Mouse (Mus musculus): Measurements from ENCODE around the gene Iffo1. TPM values are rescaled to one million over a fixed set of nuclear protein-coding genes. Genes with fewer than 3 reads are reported as not detected.

Gene Iffo1
- polyA plus RNA-seq, 1 experiment from 2014 or later: 8.3 TPM

DNA sequence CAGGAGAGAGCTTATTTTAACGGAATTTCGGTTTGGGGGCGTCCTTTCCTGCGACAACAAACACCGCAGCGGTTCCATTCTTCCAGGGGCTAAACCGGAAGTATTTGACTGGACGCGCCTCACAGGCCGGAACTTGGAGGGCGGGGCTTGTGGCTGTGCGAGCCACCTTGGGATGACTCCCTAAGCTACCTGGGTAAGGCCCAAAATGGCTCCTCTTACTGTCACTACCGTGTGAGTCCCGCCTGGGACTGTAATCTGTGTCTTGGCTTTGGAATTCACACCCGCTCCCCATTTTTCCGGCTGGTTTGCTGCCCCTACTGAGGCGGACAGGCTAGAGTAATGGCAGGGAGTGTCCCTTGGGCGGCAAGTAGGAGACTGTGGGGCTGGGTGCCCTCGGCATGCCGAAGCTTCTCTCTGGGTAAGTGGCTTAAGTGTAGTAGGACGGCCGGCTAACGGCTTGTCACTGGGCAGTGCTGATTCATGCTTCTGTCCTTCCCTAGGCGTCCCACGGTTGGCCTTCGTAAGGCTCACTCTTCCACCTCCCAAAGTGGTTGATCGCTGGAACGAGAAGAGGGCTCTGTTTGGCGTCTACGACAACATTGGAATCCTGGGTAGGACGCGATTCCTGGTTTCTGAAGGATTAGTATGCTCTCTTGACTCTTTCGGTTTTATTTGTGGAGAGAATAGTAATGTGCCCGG, 47.1 kb downstream of the Iffo1 start:
- WGBS: under 1% methylated on average over 34 of the region's 34 CpGs
- H3K36me3 ChIP-seq (ENCODE audit: insufficient read depth, low read length): no peaks in the 10 kb centered on the region
- H3K27me3 ChIP-seq (replicated peaks; ENCODE audit: insufficient read depth, low read length): no peaks in the 10 kb centered on the region
- DNase-seq (ENCODE audit: low spot score) (peak; percentile 97), ATAC-seq (peak; percentile 95)
- peak overlapping the region; percentile 98 for H3K27ac ChIP-seq (ENCODE audit: low read length)
- TF ChIP-seq EP300 (IDR thresholded peaks at IDR 0.05) (no peak), CTCF (IDR thresholded peaks at IDR 0.05) (no peak)
- H3K4me2 ChIP-seq (replicated peaks; ENCODE audit: low read depth, low read length): peak overlapping the region; percentile 74
- H3K9me3 ChIP-seq (ENCODE audit: low read length): no peaks in the 10 kb centered on the region
- peak overlapping the region; percentile 84 for H3K4me3 ChIP-seq (ENCODE audit: low read depth, low read length)
- H3K9ac ChIP-seq (replicated peaks; ENCODE audit: low read depth): peak overlapping the region; percentile 64
- peaks cover 6% of the 10 kb centered on the region; the same call in 1 of the 2 replicates for H3K4me1 ChIP-seq (ENCODE audit: insufficient read depth, low read depth, low read length)

DNA sequence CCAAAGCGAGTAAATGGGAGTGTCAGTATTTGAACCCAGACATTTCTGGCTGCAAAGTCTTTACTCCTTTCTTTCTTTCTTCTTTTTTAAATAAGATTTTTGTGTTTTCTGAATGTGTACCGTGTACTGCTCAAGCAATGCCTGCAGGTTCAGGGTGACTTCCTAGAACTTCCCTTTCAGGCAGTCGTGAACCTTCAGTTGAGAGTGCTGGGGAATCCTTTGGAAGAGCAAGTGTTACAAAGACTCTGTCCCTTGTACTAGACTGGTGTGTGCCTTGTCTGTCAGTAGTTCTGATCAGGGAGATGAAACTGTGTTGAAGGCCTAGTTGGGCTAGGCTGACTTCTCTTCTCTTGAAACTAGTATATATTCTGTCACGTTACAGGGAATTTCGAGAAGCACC, 47.8 kb downstream of the Iffo1 start:
- WGBS: 23% methylated on average over 5 of the region's 5 CpGs
- H3K4me2 ChIP-seq (replicated peaks; ENCODE audit: low read depth, low read length): peak overlapping the region; percentile 74
- H3K9me3 ChIP-seq (ENCODE audit: low read length): no peaks in the 10 kb centered on the region
- DNase-seq (ENCODE audit: low spot score) (no peak), ATAC-seq (no peak)
- peak overlapping the region; percentile 64 for H3K9ac ChIP-seq (replicated peaks; ENCODE audit: low read depth)
- H3K27ac ChIP-seq (ENCODE audit: low read length): peak overlapping the region; percentile 98
- TF ChIP-seq EP300 (IDR thresholded peaks at IDR 0.05): no peak
- no peak for TF ChIP-seq CTCF (IDR thresholded peaks at IDR 0.05)
- no peaks in the 10 kb centered on the region for H3K36me3 ChIP-seq (ENCODE audit: insufficient read depth, low read length)
- H3K4me1 ChIP-seq (ENCODE audit: insufficient read depth, low read depth, low read length): peaks cover 6% of the 10 kb centered on the region; the same call in 1 of the 2 replicates
- H3K27me3 ChIP-seq (replicated peaks; ENCODE audit: insufficient read depth, low read length): no peaks in the 10 kb centered on the region
- peak overlapping the region; percentile 84 for H3K4me3 ChIP-seq (ENCODE audit: low read depth, low read length)

DNA sequence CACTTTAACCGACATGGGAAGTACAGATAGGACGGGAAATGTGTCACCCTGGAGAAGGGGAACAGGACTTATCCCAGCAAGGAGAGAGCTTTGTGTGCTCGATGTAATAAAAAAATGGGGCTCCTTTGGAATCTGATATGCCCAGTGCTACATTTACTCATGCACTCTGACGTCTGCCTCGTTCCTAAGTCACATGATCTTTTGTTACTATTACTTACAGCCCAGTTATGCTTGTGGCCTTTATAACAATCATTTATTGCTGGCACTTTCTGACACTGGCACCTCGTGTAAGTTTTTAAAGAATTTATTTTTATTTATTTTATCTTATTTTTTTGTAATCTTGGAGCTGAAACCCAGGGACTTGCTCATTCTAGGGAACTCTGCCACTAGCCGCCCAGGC, 48.3 kb downstream of the Iffo1 start:
- H3K27ac ChIP-seq (ENCODE audit: low read length): no peak overlapping the region
- TF ChIP-seq EP300 (IDR thresholded peaks at IDR 0.05) (no peak), CTCF (IDR thresholded peaks at IDR 0.05) (no peak)
- H3K36me3 ChIP-seq (ENCODE audit: insufficient read depth, low read length): no peaks in the 10 kb centered on the region
- H3K9me3 ChIP-seq (ENCODE audit: low read length): no peaks in the 10 kb centered on the region
- no peak for DNase-seq (ENCODE audit: low spot score)
- 40% methylated on average over 6 of the region's 7 CpGs for WGBS
- no peak for ATAC-seq
- no peak overlapping the region for H3K4me2 ChIP-seq (replicated peaks; ENCODE audit: low read depth, low read length)
- H3K27me3 ChIP-seq (replicated peaks; ENCODE audit: insufficient read depth, low read length): no peaks in the 10 kb centered on the region
- no peak overlapping the region for H3K9ac ChIP-seq (replicated peaks; ENCODE audit: low read depth)
- peaks cover 6% of the 10 kb centered on the region; the same call in 1 of the 2 replicates for H3K4me1 ChIP-seq (ENCODE audit: insufficient read depth, low read depth, low read length)
- no peak overlapping the region for H3K4me3 ChIP-seq (ENCODE audit: low read depth, low read length)

DNA sequence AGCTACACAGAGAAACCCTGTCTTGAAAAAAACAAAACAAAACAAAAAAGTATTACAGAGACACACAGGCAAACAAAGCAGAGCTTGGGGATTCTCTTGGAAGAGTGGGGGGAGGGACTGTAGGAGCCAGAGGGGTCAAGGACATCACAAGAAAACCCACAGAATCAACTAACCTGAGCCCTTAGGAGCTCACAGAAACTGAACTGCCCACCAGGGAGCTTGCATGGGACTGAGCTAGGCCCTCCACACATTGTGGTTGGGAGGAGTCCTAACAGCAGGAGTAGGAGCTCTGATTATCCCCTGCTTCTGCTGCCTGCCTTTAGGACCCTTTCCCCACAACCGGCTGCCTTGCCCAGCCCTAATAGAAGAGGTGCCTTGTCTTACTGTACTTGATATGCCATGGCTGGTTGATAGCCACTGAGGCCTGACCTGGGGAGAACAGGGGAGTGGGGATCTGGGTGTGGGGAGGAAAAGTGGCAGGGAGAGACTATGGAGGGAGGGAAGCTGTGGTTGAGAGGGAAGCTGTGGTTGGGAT, 50.6 kb downstream of the Iffo1 start:
- Histone ChIP-seq H3K4me2 (replicated peaks; ENCODE audit: low read depth, low read length) (no peak overlapping the region), H3K4me1 (ENCODE audit: insufficient read depth, low read depth, low read length) (peaks cover 6% of the 10 kb centered on the region; the same call in 1 of the 2 replicates), H3K9me3 (ENCODE audit: low read length) (no peaks in the 10 kb centered on the region), H3K27ac (ENCODE audit: low read length) (no peak overlapping the region), H3K36me3 (ENCODE audit: insufficient read depth, low read length) (no peaks in the 10 kb centered on the region), H3K9ac (replicated peaks; ENCODE audit: low read depth) (no peak overlapping the region), H3K4me3 (ENCODE audit: low read depth, low read length) (no peak overlapping the region), H3K27me3 (replicated peaks; ENCODE audit: insufficient read depth, low read length) (no peaks in the 10 kb centered on the region)
- DNase-seq (ENCODE audit: low spot score) (no peak), ATAC-seq (no peak)
- 50% methylated on average over 1 of the region's 1 CpGs for WGBS
- TF ChIP-seq CTCF (IDR thresholded peaks at IDR 0.05) (no peak), EP300 (IDR thresholded peaks at IDR 0.05) (no peak)

DNA sequence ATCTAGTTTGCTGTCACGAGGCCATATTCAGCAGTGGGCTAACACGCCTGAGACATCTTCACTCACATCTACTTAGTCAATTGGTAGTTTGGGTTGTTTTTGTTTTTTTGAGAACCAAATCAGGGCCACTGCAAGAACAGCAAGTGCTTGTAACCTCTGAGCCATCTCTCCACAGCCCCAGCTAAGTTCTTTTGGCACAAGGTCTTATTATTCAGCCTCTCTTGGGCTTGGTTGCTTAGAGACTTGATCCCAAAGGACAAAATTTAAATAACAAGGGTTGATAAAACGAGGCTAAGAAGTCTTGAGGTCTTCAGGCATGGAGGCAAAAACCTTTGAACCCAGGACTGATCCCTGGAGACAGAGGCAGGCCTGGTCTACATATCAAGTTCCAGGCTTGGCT, 51.3 kb downstream of the Iffo1 start:
- Histone ChIP-seq H3K9me3 (ENCODE audit: low read length) (no peaks in the 10 kb centered on the region), H3K27me3 (replicated peaks; ENCODE audit: insufficient read depth, low read length) (no peaks in the 10 kb centered on the region), H3K27ac (ENCODE audit: low read length) (no peak overlapping the region), H3K36me3 (ENCODE audit: insufficient read depth, low read length) (no peaks in the 10 kb centered on the region), H3K9ac (replicated peaks; ENCODE audit: low read depth) (no peak overlapping the region), H3K4me2 (replicated peaks; ENCODE audit: low read depth, low read length) (no peak overlapping the region), H3K4me1 (ENCODE audit: insufficient read depth, low read depth, low read length) (peaks cover 6% of the 10 kb centered on the region; the same call in 1 of the 2 replicates), H3K4me3 (ENCODE audit: low read depth, low read length) (no peak overlapping the region)
- DNase-seq (ENCODE audit: low spot score): no peak
- TF ChIP-seq CTCF (IDR thresholded peaks at IDR 0.05): no peak
- TF ChIP-seq EP300 (IDR thresholded peaks at IDR 0.05): no peak
- ATAC-seq: no peak
- 67% methylated on average over 3 of the region's 3 CpGs for WGBS

DNA sequence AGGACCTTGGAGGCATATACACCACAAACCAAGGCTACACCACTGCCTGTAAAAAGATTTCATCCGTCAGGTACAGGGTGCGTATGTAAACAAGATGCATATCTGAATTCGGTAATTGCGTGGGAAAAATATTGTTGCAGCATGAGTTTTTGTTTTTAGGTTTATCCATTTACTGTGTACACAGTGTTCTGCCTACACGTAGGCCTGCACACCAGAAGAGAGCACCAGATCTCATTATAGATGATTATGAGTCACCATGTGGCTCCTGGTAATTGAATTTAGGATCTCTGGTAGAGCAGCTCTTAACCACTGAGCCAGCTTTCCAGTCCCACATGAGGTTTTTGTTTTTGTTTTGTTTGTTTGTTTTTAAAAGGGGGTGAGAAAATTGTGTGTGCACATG, 52.1 kb downstream of the Iffo1 start:
- ATAC-seq (no peak), DNase-seq (ENCODE audit: low spot score) (no peak)
- H3K27ac ChIP-seq (ENCODE audit: low read length): no peak overlapping the region
- H3K4me3 ChIP-seq (ENCODE audit: low read depth, low read length): no peak overlapping the region
- H3K9ac ChIP-seq (replicated peaks; ENCODE audit: low read depth): no peak overlapping the region
- TF ChIP-seq EP300 (IDR thresholded peaks at IDR 0.05) (no peak), CTCF (IDR thresholded peaks at IDR 0.05) (no peak)
- H3K27me3 ChIP-seq (replicated peaks; ENCODE audit: insufficient read depth, low read length): no peaks in the 10 kb centered on the region
- peaks cover 6% of the 10 kb centered on the region; the same call in 1 of the 2 replicates for H3K4me1 ChIP-seq (ENCODE audit: insufficient read depth, low read depth, low read length)
- no peaks in the 10 kb centered on the region for H3K9me3 ChIP-seq (ENCODE audit: low read length)
- no peaks in the 10 kb centered on the region for H3K36me3 ChIP-seq (ENCODE audit: insufficient read depth, low read length)
- 84% methylated on average over 5 of the region's 5 CpGs for WGBS
- no peak overlapping the region for H3K4me2 ChIP-seq (replicated peaks; ENCODE audit: low read depth, low read length)

Data from lung, postnatal 0 days (tissue).